Mouse (Mus musculus): ENCODE measurements at regions not wholly inside any gene's neighbourhood (a gene's known extent, or its start where the extent isn't known, plus 50 kb on each side); places are given as distances from the start of the nearest gene placed in this dataset.

GRCm38 (mm10) chr17:16247681-16248080 is 416.8 kb upstream of the Rgmb start:
- H3K4me2 ChIP-seq (ENCODE audit: low read length) = no peak overlapping the region
- no peak for ATAC-seq
- H3K9ac ChIP-seq (ENCODE audit: low read length) = no peak overlapping the region
- H3K27me3 ChIP-seq (replicated peaks; ENCODE audit: control insufficient read depth, insufficient read depth, low read length) = no peaks in the 10 kb centered on the region
- DNase-seq (ENCODE audit: low spot score) = no peak
- H3K4me1 ChIP-seq (ENCODE audit: control insufficient read depth, insufficient read depth, low read length) = no peaks in the 10 kb centered on the region
- no peak overlapping the region for H3K4me3 ChIP-seq (ENCODE audit: low read depth, low read length)
- 98% methylated on average over 3 of the region's 3 CpGs for WGBS
- no peak overlapping the region for H3K27ac ChIP-seq (ENCODE audit: low read depth, low read length)
- no peaks in the 10 kb centered on the region for H3K9me3 ChIP-seq (replicated peaks; ENCODE audit: control insufficient read depth, low read length)
- H3K36me3 ChIP-seq (ENCODE audit: control insufficient read depth, insufficient read depth, low read length) = no peaks in the 10 kb centered on the region

- no peaks in the 10 kb centered on the region for H3K27me3 ChIP-seq (replicated peaks; ENCODE audit: control insufficient read depth, insufficient read depth, low read length)
- H3K9me3 ChIP-seq (replicated peaks; ENCODE audit: control insufficient read depth, low read length) = no peaks in the 10 kb centered on the region
- ATAC-seq = no peak
- WGBS = 90% methylated on average over 2 of the region's 2 CpGs
- H3K4me1 ChIP-seq (ENCODE audit: control insufficient read depth, insufficient read depth, low read length) = no peaks in the 10 kb centered on the region
- no peak overlapping the region for H3K9ac ChIP-seq (ENCODE audit: low read length)
- no peaks in the 10 kb centered on the region for H3K36me3 ChIP-seq (ENCODE audit: control insufficient read depth, insufficient read depth, low read length)
- no peak overlapping the region for H3K27ac ChIP-seq (ENCODE audit: low read depth, low read length)
- H3K4me2 ChIP-seq (ENCODE audit: low read length) = no peak overlapping the region
- no peak for DNase-seq (ENCODE audit: low spot score)
- no peak overlapping the region for H3K4me3 ChIP-seq (ENCODE audit: low read depth, low read length)
Measured at GRCm38 (mm10) chr17:16221253-16221652, 390.4 kb upstream of the Rgmb start.

- Histone ChIP-seq H3K4me1 (ENCODE audit: control insufficient read depth, insufficient read depth, low read length) (no peaks in the 10 kb centered on the region), H3K36me3 (ENCODE audit: control insufficient read depth, insufficient read depth, low read length) (no peaks in the 10 kb centered on the region), H3K4me2 (ENCODE audit: low read length) (no peak overlapping the region), H3K27ac (ENCODE audit: low read depth, low read length) (no peak overlapping the region), H3K27me3 (replicated peaks; ENCODE audit: control insufficient read depth, insufficient read depth, low read length) (no peaks in the 10 kb centered on the region), H3K4me3 (ENCODE audit: low read depth, low read length) (no peak overlapping the region), H3K9me3 (replicated peaks; ENCODE audit: control insufficient read depth, low read length) (no peaks in the 10 kb centered on the region), H3K9ac (ENCODE audit: low read length) (no peak overlapping the region)
- no peak for ATAC-seq
- 81% methylated on average over 13 of the region's 13 CpGs for WGBS
- DNase-seq (ENCODE audit: low spot score) = no peak
Measured at GRCm38 (mm10) chr17:16219675-16220566, 389.1 kb upstream of the Rgmb start.

- H3K9me3 ChIP-seq (replicated peaks; ENCODE audit: control insufficient read depth, low read length) = no peaks in the 10 kb centered on the region
- no peaks in the 10 kb centered on the region for H3K4me1 ChIP-seq (ENCODE audit: control insufficient read depth, insufficient read depth, low read length)
- no peaks in the 10 kb centered on the region for H3K36me3 ChIP-seq (ENCODE audit: control insufficient read depth, insufficient read depth, low read length)
- H3K9ac ChIP-seq (ENCODE audit: low read length) = no peak overlapping the region
- H3K4me2 ChIP-seq (ENCODE audit: low read length) = no peak overlapping the region
- DNase-seq (ENCODE audit: low spot score) (no peak), ATAC-seq (no peak)
- no peak overlapping the region for H3K27ac ChIP-seq (ENCODE audit: low read depth, low read length)
- no peak overlapping the region for H3K4me3 ChIP-seq (ENCODE audit: low read depth, low read length)
- no peaks in the 10 kb centered on the region for H3K27me3 ChIP-seq (replicated peaks; ENCODE audit: control insufficient read depth, insufficient read depth, low read length)
- WGBS = 69% methylated on average over 2 of the region's 2 CpGs
Measured at GRCm38 (mm10) chr17:16218623-16219022, 387.8 kb upstream of the Rgmb start.

- 89% methylated on average over 2 of the region's 2 CpGs for WGBS
- H3K4me3 ChIP-seq (ENCODE audit: low read depth, low read length) = no peak overlapping the region
- H3K27me3 ChIP-seq (replicated peaks; ENCODE audit: control insufficient read depth, insufficient read depth, low read length) = no peaks in the 10 kb centered on the region
- H3K27ac ChIP-seq (ENCODE audit: low read depth, low read length) = no peak overlapping the region
- H3K4me1 ChIP-seq (ENCODE audit: control insufficient read depth, insufficient read depth, low read length) = no peaks in the 10 kb centered on the region
- H3K4me2 ChIP-seq (ENCODE audit: low read length) = no peak overlapping the region
- no peaks in the 10 kb centered on the region for H3K9me3 ChIP-seq (replicated peaks; ENCODE audit: control insufficient read depth, low read length)
- ATAC-seq (no peak), DNase-seq (ENCODE audit: low spot score) (no peak)
- no peak overlapping the region for H3K9ac ChIP-seq (ENCODE audit: low read length)
- no peaks in the 10 kb centered on the region for H3K36me3 ChIP-seq (ENCODE audit: control insufficient read depth, insufficient read depth, low read length)
Measured at GRCm38 (mm10) chr17:16216796-16217195, 386.0 kb upstream of the Rgmb start.

- Histone ChIP-seq H3K27me3 (replicated peaks; ENCODE audit: control insufficient read depth, insufficient read depth, low read length) (no peaks in the 10 kb centered on the region), H3K9me3 (replicated peaks; ENCODE audit: control insufficient read depth, low read length) (no peaks in the 10 kb centered on the region), H3K9ac (ENCODE audit: low read length) (no peak overlapping the region), H3K4me2 (ENCODE audit: low read length) (no peak overlapping the region), H3K4me3 (ENCODE audit: low read depth, low read length) (no peak overlapping the region), H3K36me3 (ENCODE audit: control insufficient read depth, insufficient read depth, low read length) (no peaks in the 10 kb centered on the region), H3K27ac (ENCODE audit: low read depth, low read length) (no peak overlapping the region), H3K4me1 (ENCODE audit: control insufficient read depth, insufficient read depth, low read length) (no peaks in the 10 kb centered on the region)
- WGBS = 94% methylated on average over 1 of the region's 1 CpGs
- no peak for ATAC-seq
- no peak for DNase-seq (ENCODE audit: low spot score)
Measured at GRCm38 (mm10) chr17:16193636-16194035, 362.8 kb upstream of the Rgmb start.

GRCm38 (mm10) chr17:16180856-16181255 is 350.0 kb upstream of the Rgmb start:
- no peak overlapping the region for H3K4me2 ChIP-seq (ENCODE audit: low read length)
- H3K36me3 ChIP-seq (ENCODE audit: control insufficient read depth, insufficient read depth, low read length) = no peaks in the 10 kb centered on the region
- 96% methylated on average over 1 of the region's 1 CpGs for WGBS
- DNase-seq (ENCODE audit: low spot score) (no peak), ATAC-seq (no peak)
- no peak overlapping the region for H3K9ac ChIP-seq (ENCODE audit: low read length)
- no peak overlapping the region for H3K4me3 ChIP-seq (ENCODE audit: low read depth, low read length)
- H3K27ac ChIP-seq (ENCODE audit: low read depth, low read length) = no peak overlapping the region
- no peaks in the 10 kb centered on the region for H3K27me3 ChIP-seq (replicated peaks; ENCODE audit: control insufficient read depth, insufficient read depth, low read length)
- H3K9me3 ChIP-seq (replicated peaks; ENCODE audit: control insufficient read depth, low read length) = no peaks in the 10 kb centered on the region
- peaks cover 4% of the 10 kb centered on the region; the same call in 1 of the 2 replicates for H3K4me1 ChIP-seq (ENCODE audit: control insufficient read depth, insufficient read depth, low read length)

GRCm38 (mm10) chr17:16178102-16178501 is 347.3 kb upstream of the Rgmb start:
- no peak overlapping the region for H3K4me3 ChIP-seq (ENCODE audit: low read depth, low read length)
- H3K27me3 ChIP-seq (replicated peaks; ENCODE audit: control insufficient read depth, insufficient read depth, low read length) = no peaks in the 10 kb centered on the region
- ATAC-seq (no peak), DNase-seq (ENCODE audit: low spot score) (no peak)
- H3K4me1 ChIP-seq (ENCODE audit: control insufficient read depth, insufficient read depth, low read length) = peaks cover 4% of the 10 kb centered on the region; the same call in 1 of the 2 replicates
- no peak overlapping the region for H3K9ac ChIP-seq (ENCODE audit: low read length)
- H3K27ac ChIP-seq (ENCODE audit: low read depth, low read length) = no peak overlapping the region
- H3K4me2 ChIP-seq (ENCODE audit: low read length) = no peak overlapping the region
- WGBS = 76% methylated on average over 2 of the region's 2 CpGs
- H3K9me3 ChIP-seq (replicated peaks; ENCODE audit: control insufficient read depth, low read length) = no peaks in the 10 kb centered on the region
- no peaks in the 10 kb centered on the region for H3K36me3 ChIP-seq (ENCODE audit: control insufficient read depth, insufficient read depth, low read length)

- peak; percentile 21 for DNase-seq (ENCODE audit: low spot score)
- 42% methylated on average over 8 of the region's 8 CpGs for WGBS
Measured at GRCm38 (mm10) chr17:16176782-16177510, 346.1 kb upstream of the Rgmb start.

More at GRCm38 (mm10) chr17:16176782-16177510, 346.1 kb upstream of the Rgmb start:
- peaks cover 4% of the 10 kb centered on the region; the same call in 1 of the 2 replicates for H3K4me1 ChIP-seq (ENCODE audit: control insufficient read depth, insufficient read depth, low read length)
- no peak overlapping the region for H3K4me2 ChIP-seq (ENCODE audit: low read length)
- H3K36me3 ChIP-seq (ENCODE audit: control insufficient read depth, insufficient read depth, low read length) = no peaks in the 10 kb centered on the region
- no peak for ATAC-seq
- H3K4me3 ChIP-seq (ENCODE audit: low read depth, low read length) = no peak overlapping the region
- no peaks in the 10 kb centered on the region for H3K9me3 ChIP-seq (replicated peaks; ENCODE audit: control insufficient read depth, low read length)
- H3K9ac ChIP-seq (ENCODE audit: low read length) = no peak overlapping the region
- H3K27ac ChIP-seq (ENCODE audit: low read depth, low read length) = no peak overlapping the region
- no peaks in the 10 kb centered on the region for H3K27me3 ChIP-seq (replicated peaks; ENCODE audit: control insufficient read depth, insufficient read depth, low read length)

Data from forebrain, embryonic 14.5 days (tissue).